Mouse (Mus musculus): Measurements from ENCODE around the gene Lrrc14b. TPM values are rescaled to one million over a fixed set of nuclear protein-coding genes. Genes with fewer than 3 reads are reported as not detected.

The Lrrc14b gene
- total and polyA plus RNA-seq, 2 experiments from 2014 or later, result not detected

DNA sequence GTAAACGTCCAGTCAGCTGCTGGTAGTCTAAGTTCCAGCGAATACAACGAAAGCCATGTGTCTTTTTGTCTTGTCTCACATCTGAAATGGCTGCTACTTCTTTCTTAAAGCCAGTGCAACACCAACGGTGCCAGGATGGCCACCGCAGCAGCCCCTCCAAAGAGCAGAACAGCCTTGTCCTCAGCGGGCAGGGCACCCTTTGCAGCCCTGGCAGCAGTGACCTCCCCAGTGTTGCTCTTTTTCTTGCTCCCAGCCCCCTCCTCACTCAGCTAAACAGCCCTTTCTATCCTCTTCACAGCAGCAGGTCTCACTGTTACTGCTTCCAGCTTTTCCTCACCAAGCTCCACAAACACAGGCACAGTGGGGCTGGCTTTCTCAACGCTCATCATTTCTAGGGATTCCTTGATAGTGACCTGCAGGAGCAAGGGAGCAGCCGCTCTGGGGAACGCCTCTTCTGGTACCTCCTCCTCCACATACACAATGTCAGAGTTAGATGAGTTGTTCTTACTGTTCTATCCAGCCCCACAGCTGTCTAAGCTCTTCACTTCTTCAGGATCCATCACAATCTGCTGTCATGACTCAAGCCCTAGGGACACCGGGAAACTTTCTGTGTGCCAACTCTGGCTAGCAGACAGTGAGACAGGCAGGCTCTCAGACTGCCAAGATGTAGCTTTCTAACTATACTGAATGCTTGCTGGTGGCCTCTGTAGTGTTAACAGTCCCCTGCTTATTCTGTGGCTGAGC lies 17.9 kb upstream of the Lrrc14b start:
- WGBS, result 75% methylated on average over 10 of the region's 10 CpGs
- DNase-seq (ENCODE audit: low spot score), result peak; percentile 23

DNA sequence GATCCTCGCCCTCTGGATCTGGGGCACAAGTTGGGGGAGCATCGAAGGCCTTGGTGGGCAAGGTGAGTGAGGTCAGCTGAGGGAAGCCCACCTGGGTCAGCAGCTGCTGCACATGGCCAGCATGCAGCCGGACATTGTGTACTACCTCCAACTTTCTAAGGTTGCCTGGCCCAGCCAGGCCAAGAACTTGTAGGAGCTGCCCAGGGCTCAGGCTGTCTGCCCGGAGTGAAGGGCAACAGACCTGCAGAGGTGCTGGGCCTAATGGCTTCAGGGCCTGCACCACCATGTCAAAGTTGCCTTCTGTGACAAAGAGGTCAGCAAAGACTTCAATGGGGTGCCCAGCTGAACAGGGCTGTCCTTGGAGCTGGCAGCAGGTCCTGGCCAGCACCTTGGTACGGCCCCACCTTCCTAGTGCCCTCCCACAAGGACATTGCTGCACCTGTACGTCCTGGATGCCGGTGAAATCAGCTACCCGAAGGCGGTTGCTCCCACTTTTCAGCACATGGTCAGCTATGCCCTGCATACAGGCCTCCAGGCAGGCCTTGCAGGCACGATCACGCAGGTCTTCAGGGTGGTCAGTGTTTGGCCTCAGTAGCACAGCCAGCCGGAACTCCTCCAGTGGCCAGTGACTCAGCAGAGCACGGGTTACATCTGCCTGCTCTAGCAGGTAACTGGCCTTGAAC lies 488 bp downstream of the Lrrc14b start:
- no peak for DNase-seq (ENCODE audit: low spot score)
- no peak for ATAC-seq (ENCODE audit: low FRiP score)
- Histone ChIP-seq H3K27me3 (ENCODE audit: insufficient read depth, low read length) (no peaks in the 10 kb centered on the region), H3K27ac (ENCODE audit: low read depth, low read length) (no peak overlapping the region), H3K4me2 (ENCODE audit: low read depth, low read length, poor library complexity, severe bottlenecking) (no peak overlapping the region), H3K9me3 (ENCODE audit: low read length) (no peaks in the 10 kb centered on the region), H3K36me3 (ENCODE audit: insufficient read depth, low read length) (peaks cover 20% of the 10 kb centered on the region), H3K4me1 (ENCODE audit: insufficient read depth, low read length) (no peaks in the 10 kb centered on the region), H3K9ac (replicated peaks; ENCODE audit: low read length, poor library complexity, severe bottlenecking) (no peak overlapping the region), H3K4me3 (ENCODE audit: low read depth, low read length) (no peak overlapping the region)
- WGBS, result 94% methylated on average over 13 of the region's 13 CpGs
- TF ChIP-seq CTCF (IDR thresholded peaks at IDR 0.05), result no peak

More for the DNA sequence above, 17.9 kb upstream of the Lrrc14b start:
- Histone ChIP-seq H3K4me2 (ENCODE audit: low read depth, low read length, poor library complexity, severe bottlenecking) (no peak overlapping the region), H3K4me1 (ENCODE audit: insufficient read depth, low read length) (no peaks in the 10 kb centered on the region), H3K9me3 (ENCODE audit: low read length) (no peaks in the 10 kb centered on the region), H3K9ac (replicated peaks; ENCODE audit: low read length, poor library complexity, severe bottlenecking) (peak overlapping the region; percentile 36; the same call in 1 of the 2 replicates), H3K27ac (ENCODE audit: low read depth, low read length) (no peak overlapping the region), H3K4me3 (ENCODE audit: low read depth, low read length) (no peak overlapping the region), H3K36me3 (ENCODE audit: insufficient read depth, low read length) (no peaks in the 10 kb centered on the region), H3K27me3 (ENCODE audit: insufficient read depth, low read length) (no peaks in the 10 kb centered on the region)
- no peak for ATAC-seq (ENCODE audit: low FRiP score)
- TF ChIP-seq CTCF (IDR thresholded peaks at IDR 0.05), result no peak

GRCm38 (mm10) chr13:74362218-74362617 lies 1.6 kb downstream of the Lrrc14b start:
- no peaks in the 10 kb centered on the region for H3K9me3 ChIP-seq (ENCODE audit: low read length)
- TF ChIP-seq CTCF (IDR thresholded peaks at IDR 0.05), result no peak
- no peak overlapping the region for H3K4me3 ChIP-seq (ENCODE audit: low read depth, low read length)
- peaks cover 21% of the 10 kb centered on the region for H3K36me3 ChIP-seq (ENCODE audit: insufficient read depth, low read length)
- DNase-seq (ENCODE audit: low spot score), result no peak
- 88% methylated on average over 2 of the region's 2 CpGs for WGBS
- no peak overlapping the region for H3K27ac ChIP-seq (ENCODE audit: low read depth, low read length)
- no peak overlapping the region for H3K4me2 ChIP-seq (ENCODE audit: low read depth, low read length, poor library complexity, severe bottlenecking)
- no peaks in the 10 kb centered on the region for H3K4me1 ChIP-seq (ENCODE audit: insufficient read depth, low read length)
- H3K27me3 ChIP-seq (ENCODE audit: insufficient read depth, low read length), result no peaks in the 10 kb centered on the region
- H3K9ac ChIP-seq (replicated peaks; ENCODE audit: low read length, poor library complexity, severe bottlenecking), result no peak overlapping the region
- no peak for ATAC-seq (ENCODE audit: low FRiP score)

GRCm38 (mm10) chr13:74356491-74356890 lies 7.3 kb downstream of the Lrrc14b start:
- TF ChIP-seq CTCF (IDR thresholded peaks at IDR 0.05), result no peak
- DNase-seq (ENCODE audit: low spot score) (no peak), ATAC-seq (ENCODE audit: low FRiP score) (no peak)
- H3K27me3 ChIP-seq (ENCODE audit: insufficient read depth, low read length), result no peaks in the 10 kb centered on the region
- H3K4me3 ChIP-seq (ENCODE audit: low read depth, low read length), result no peak overlapping the region
- peaks cover 35% of the 10 kb centered on the region for H3K36me3 ChIP-seq (ENCODE audit: insufficient read depth, low read length)
- H3K9ac ChIP-seq (replicated peaks; ENCODE audit: low read length, poor library complexity, severe bottlenecking), result no peak overlapping the region
- no peak overlapping the region for H3K4me2 ChIP-seq (ENCODE audit: low read depth, low read length, poor library complexity, severe bottlenecking)
- H3K4me1 ChIP-seq (ENCODE audit: insufficient read depth, low read length), result no peaks in the 10 kb centered on the region
- H3K27ac ChIP-seq (ENCODE audit: low read depth, low read length), result no peak overlapping the region
- WGBS, result 93% methylated on average over 13 of the region's 13 CpGs
- H3K9me3 ChIP-seq (ENCODE audit: low read length), result no peaks in the 10 kb centered on the region

- no peaks in the 10 kb centered on the region for H3K9me3 ChIP-seq (ENCODE audit: low read length)
- peak; percentile 41 for ATAC-seq (ENCODE audit: low FRiP score)
- peak overlapping the region; percentile 83 for H3K4me3 ChIP-seq (ENCODE audit: low read depth, low read length)
- H3K27me3 ChIP-seq (ENCODE audit: insufficient read depth, low read length), result no peaks in the 10 kb centered on the region
- 2% methylated on average over 15 of the region's 15 CpGs for WGBS
- H3K9ac ChIP-seq (replicated peaks; ENCODE audit: low read length, poor library complexity, severe bottlenecking), result peak overlapping the region; percentile 76
- H3K36me3 ChIP-seq (ENCODE audit: insufficient read depth, low read length), result peaks cover 4% of the 10 kb centered on the region
- peaks cover 10% of the 10 kb centered on the region for H3K4me1 ChIP-seq (ENCODE audit: insufficient read depth, low read length)
- no peak for TF ChIP-seq CTCF (IDR thresholded peaks at IDR 0.05)
- peak; percentile 42 for DNase-seq (ENCODE audit: low spot score)
- peak overlapping the region; percentile 67 for H3K4me2 ChIP-seq (ENCODE audit: low read depth, low read length, poor library complexity, severe bottlenecking)
- peak overlapping the region; percentile 78; the same call in 1 of the 2 replicates for H3K27ac ChIP-seq (ENCODE audit: low read depth, low read length)
These were observed 13.3 kb downstream of the Lrrc14b start for GRCm38 (mm10) chr13:74350435-74350906.
